Mouse (Mus musculus): Measurements from ENCODE around the gene Rbms1.
A peak's percentile ranks its signal among the peaks of the same experiment; 100 is the strongest.
"Not testable (repeated sequence)": the region's sequence is repeated elsewhere in the genome, so short reads cannot be mapped to it uniquely, and the experiment has no call there.

Rbms1 gene

DNA sequence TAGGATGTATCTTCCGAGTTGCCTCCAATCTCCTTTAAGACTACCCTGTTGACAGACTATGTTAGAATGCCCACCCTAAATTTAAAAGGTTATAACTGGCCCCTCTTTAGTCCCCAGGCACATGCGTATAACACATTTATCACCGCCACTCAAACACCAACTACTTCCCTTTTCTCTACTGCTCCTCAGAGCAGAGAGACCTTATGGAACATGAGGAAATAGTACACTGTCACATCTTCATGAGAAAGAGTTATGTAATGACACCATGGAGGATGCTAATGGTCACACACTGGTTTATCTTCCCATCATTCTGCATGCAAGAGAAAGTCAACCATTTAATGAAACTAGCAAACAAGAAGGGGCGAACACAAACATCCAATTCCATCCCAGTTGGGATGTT, 114.5 kb downstream of the Rbms1 start:
- no peak for DNase-seq (ENCODE audit: low read depth, low spot score)

DNA sequence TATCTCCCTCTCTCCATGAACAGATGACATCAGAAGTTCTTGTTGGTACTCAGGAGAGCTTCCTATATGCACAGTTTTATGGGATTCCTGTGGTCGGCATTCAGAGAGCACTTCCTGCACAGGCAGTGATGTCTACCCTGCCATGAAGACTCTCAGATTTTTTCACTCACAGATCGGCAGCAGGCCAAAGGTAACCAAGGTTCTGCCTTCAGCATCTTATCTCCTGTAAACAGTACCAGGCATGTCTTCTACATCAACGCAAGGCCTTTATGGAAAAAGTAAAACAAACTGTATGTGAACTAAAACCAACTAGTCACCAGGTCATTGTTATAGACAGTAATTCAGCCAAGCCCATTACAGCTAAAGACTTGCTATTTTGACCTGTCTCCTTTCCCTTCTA, 115.0 kb downstream of the Rbms1 start:
- no peak for DNase-seq (ENCODE audit: low read depth, low spot score)

DNA sequence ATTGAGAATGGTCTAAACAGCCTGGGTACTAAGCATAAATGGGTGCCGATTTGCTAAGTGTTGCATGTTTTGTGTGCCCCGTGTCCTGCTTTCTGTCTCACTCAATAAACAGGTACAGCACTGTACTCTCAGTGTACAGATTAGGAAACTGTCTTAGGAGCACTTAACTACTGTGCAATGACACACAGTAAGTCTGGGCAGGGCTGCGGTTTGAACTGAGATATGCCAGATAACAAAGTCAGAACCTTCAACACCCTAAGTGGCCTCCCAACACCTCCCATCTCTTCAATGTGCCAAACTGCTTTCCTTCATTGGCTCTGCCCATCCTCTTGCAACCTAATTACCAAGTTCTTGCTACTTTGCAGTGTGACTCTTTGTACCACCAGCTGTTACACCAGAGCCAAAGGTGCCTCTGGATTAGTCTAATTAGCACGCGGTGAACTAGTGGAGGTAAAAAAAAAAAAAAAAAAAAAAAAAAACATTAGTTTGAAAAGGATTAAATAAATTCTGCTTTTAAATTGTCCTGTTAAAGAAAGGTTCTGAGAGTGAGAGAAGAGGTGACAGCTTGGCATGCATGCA, 117.6 kb downstream of the Rbms1 start:
- peak; percentile 76 for DNase-seq (ENCODE audit: low read depth, low spot score)

DNA sequence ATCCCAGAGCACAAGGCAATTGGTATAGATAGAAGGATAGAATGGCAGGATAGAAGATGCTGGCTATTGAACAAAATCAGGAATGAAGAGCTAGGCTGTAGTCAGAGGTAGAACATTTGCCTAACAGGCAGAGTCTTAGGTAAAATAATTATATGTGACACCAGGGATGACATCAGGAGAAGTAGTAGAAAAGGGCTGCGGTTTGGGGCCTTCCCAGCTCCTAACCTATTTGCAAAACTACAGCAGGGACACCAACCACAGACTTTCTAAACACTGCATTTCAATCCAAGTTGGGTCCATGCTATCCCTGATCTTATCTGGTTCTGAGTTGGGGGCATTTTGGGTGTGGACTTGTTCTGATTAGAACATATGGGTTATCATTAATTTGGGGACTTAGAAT, 118.7 kb downstream of the Rbms1 start:
- no peak for DNase-seq (ENCODE audit: low read depth, low spot score)

DNA sequence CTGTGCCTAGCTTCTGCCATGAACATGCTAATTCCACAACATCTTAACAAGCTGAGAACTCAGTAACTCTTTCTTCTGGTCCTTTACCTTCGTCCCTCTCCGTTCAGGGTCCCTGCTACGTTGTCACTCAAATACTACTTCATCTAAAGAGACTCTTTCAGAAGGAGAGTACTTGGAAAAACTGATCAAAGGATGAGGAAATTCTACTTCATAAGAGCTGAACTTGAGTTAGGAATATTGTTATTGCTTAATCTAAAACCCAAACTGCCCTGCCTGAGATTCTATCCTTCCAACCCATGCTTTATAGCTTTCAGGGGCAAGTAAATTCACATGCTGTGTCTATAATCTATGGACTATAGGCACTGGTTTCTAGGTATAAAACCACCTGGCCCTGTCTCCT, 119.4 kb downstream of the Rbms1 start:
- no peak for DNase-seq (ENCODE audit: low read depth, low spot score)

DNA sequence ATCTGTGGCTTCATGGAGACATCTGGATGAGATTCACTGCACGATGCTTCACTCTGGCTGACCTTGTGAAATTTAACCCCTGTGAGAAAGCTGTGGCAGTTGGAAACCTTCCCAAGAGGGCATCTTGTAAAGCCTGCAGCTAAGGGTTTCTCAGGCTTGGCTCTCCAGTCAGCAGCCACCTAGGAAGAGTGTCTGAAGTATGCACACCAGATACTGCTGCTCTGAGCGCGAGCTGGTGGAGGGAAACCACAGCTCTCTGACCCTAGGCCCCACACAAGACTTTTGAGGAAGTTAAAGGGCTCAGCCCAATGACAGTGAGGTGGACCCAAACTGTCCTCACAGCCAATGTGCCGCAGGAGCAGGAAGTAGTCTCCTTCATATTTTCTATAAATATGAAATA, 120.0 kb downstream of the Rbms1 start:
- peak; percentile 17 for DNase-seq (ENCODE audit: low read depth, low spot score)

DNA sequence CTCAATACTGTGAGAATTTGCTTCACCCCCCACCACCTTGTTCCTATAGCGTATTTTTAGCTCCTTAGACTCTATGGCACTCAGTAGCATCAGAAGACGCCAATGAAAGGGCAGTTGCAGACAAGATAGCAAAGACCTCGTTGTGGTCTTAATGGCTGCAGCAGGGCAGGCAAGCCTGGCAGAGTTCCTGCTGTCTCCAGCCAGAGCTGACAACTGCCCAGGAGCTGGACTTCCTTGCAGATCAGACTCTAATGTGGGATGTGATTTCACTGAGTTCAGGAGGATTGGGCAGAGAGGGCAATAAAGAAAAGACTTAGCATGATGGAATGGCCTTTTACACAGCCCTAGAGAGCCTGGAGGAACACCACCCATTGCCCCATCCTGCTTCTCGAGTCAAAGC, 122.1 kb downstream of the Rbms1 start:
- no peak for DNase-seq (ENCODE audit: low read depth, low spot score)

DNA sequence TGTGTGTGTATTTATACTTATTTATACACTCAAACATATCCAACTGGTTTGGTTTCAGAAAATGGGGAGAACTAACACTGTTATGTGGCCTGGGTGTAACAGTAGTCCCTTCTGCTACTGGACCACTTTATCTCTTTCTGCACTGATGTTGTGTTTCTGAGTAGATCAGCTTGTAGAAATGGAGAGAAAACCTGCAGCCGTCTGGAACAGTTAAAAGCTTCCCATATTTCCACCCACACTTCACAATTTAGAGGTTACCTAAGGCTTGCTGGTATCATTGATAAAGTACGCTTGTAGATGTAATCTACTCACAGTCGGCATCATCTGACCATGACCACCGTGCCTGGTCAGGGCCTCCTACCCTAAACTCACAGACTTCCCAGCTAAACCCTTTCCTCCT, 123.5 kb downstream of the Rbms1 start:
- DNase-seq (ENCODE audit: low read depth, low spot score), result no peak

DNA sequence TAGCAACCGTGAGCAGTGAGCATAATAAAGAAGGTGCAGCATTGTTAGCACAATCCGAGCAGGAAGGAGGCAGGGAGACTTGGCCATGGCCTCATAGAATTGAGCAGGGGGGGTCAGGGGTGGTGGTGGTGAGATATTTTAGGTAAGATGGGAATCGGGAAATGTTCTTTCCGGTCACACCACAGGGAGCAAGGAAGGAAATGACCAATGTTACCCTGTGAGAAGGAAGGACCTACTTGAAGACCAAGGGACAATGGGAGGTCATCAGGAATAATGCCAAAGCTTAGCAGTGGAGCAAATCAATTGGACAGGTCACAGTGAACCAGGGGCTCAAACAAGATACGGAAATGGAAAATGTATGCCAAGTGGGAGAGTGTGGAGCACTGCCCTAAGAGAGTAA, 124.1 kb downstream of the Rbms1 start:
- no peak for DNase-seq (ENCODE audit: low read depth, low spot score)

DNA sequence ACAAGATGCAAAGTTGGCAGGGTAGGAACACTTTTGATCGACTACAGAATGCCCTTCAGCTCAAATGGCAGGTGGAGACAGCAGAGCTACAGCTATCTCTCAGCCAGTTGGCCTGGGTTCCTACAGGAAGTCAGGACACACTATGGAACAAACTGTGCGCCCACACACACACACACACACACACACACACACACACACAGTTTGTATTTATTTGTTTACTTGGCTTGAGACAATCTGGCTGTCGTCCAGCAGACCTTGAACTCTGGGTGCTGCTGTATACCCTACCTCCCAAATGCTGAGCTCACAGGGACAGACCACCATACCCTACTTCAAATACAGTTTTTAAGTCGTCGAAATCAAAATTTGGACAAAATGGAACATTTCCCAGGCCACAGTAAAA, 125.4 kb downstream of the Rbms1 start:
- DNase-seq (ENCODE audit: low read depth, low spot score), result no peak

DNA sequence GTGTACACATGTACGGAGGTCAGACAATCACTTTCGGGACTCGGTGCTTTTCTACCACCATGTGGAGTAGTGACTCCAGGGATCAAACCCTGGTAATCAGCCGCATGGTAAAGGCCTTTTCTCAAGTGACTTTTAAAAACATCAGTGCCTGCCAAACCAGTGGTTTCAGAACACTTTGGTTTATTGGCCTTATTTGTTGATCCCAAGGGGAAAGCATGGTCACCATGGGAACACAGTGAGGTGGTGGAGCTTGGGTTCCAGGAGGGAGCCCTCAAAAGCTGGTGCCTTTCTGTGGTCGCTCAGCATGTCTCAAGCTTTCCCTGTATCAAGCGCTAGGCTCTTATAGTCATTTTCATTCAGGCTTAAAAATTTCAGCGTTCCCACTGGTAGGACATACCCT, 126.8 kb downstream of the Rbms1 start:
- no peak for DNase-seq (ENCODE audit: low read depth, low spot score)

DNA sequence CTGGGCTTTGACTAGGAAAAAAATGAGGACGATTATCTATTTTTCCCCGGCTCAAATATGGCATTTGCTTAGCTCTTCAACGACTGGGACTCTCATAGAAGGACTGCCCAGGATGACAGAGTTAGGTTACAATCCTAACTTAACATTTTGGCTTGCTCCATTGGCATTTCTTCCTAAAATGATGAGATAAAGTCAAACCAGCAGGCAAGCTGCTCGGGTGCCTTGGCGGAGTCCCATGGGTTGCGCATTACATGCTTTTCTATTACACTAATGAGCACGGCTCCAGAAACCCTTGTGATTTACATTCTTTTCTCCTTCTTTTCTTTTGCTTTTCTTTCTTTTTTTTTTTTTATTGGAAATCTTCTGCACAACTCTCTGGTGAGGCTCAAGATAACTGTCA, 128.7 kb downstream of the Rbms1 start:
- DNase-seq (ENCODE audit: low read depth, low spot score), result no peak

DNA sequence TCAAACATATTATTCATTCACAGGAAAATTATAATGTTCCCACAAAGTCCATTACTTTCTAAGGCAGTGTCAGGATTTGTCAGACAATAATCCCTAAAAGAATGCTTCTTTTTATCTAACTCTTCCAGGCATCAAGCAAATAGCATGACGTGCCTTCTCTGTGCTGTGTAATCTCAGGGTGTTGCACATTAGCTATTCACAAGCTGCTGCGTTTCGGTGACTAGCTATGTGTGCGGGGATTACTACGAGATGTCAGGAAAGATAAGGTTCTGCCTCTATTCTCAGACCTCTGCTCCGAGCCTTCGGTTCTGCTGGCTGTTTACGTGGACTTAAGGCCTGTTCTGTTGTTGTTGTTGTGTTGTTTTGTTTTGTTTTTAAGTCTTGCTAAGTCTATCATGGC, 130.7 kb downstream of the Rbms1 start:
- no peak for DNase-seq (ENCODE audit: low read depth, low spot score)

DNA sequence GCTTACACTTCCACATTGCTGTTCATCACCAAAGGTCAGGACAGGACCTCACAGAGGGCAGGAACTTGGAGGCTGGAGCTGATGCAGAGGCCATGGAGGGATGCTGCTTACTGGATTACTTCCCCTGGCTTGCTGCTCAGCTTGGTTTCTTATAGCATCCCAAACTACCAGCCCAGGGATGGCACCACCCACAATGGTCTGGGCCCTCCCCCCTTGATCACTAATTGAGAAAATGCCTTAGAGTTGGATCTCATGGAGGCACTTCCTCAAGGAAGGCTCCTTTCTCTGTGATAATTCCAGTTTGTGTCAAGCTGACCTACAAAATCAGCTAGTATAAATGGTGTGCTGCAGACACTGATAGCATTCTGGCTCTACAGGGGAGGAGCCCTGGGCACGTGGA, 132.5 kb downstream of the Rbms1 start:
- not testable (repeated sequence) for DNase-seq (ENCODE audit: low read depth, low spot score)

DNA sequence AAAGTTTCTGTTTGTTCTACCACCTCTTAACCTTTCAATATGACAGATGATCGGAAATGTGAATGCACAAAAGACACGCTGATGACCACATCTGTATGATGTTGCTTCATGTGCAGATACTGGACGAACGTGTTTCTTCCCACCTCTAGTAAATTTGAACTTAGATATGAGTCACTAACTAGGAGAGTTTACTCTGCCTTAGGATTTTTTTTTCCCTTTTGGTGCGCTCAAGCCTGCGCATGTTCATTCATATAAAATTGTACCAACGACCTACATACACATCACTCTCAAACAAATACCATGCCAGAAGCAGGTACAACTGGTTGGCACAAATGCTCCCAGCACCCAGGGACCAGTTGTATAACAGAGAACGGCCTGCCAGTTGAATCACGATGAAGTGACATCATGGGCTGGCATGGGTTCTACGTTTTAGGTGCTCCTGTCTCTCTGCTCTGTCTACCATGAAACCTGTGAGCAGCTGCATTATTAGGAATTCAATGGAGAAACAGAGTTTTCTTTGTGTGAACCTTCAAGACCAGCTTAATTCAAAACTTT, 134.0 kb downstream of the Rbms1 start:
- DNase-seq (ENCODE audit: low read depth, low spot score), result no peak

DNA sequence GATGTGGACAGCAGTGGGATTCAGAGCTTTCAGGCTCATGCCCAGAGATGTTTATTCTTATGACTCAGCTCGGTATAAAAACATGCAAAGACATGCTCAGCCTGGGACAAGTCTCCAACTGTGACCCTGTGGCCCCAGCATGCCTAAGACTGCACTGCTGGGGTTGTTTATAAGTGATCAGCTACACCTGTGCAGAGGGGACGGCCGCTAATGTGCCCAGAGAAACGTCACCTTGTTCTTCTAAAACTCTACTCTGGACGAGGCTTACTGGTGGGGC, 135.9 kb downstream of the Rbms1 start:
- DNase-seq (ENCODE audit: low read depth, low spot score), result no peak

DNA sequence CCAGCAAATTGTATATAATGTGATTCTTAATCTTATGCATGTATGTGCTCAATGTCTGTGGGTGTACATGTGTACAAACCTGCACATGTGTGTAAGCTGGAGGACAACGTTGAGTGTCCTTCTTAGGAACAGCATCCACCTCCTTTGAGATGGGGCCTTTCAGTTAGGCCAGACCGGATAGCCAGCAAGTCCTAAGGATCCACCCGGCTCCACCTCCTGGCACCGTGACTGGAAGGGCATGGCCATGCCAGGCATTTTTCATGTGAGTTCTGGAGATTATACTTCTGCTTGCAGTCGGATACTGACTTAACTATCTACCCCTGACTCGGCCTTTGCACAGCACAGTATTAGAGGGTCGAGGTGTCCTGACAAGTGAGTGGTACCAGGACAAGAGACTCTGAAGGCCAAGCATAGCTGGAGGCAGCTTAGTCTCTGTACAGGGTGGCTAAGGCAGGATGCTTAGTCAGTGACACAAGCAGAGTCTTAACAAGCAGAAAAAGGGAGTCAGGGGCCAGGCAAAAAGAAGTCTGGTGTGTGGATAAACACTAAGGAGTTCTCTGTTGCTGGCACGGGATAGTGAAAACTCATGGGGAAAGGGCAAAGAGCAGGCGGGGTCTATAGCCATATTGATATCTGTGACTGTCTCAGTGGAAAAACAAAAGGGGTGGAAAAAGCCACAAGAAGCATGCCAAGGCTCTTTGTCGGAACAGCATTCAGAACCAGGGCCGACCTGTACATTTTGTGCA, 136.4 kb downstream of the Rbms1 start:
- no peak for DNase-seq (ENCODE audit: low read depth, low spot score)

DNA sequence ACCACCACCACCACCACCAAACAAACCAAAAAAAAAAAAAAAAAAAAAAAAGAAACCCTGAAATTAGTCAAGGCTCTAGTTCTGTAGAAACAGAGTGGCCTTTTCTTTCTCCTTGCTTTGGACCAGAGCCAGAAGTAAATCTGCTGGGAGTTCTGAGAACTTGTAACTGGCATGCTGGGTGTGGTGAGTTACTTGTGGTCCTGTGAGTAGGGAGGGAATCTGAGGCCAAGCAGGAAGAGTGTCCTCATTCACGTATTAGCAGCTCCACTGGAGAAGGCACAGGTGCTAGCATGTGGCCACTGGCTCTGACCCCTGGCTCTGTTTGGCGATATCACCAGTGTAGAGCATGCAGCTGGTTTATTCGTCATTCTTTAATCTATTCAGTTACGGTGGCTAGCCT, 137.3 kb downstream of the Rbms1 start:
- DNase-seq (ENCODE audit: low read depth, low spot score), result no peak

DNA sequence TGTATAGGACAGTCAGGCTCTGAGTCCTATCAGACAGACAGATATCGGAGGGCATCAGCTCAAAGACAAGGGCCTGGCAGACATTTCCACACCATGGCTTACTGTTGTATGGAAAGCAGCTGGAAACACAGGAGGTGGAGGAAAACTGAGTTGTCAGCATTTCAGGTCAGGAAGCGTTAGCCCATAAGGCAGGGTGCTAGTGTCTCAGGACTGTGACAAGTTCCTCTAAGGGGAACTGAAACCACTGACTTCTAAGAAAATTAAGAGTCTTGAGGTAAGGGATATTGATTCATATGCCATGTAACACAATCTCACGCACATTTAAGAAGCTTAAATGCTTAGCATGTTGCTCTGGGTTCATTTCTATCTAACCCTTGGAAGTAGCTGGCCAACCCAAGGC, 141.4 kb downstream of the Rbms1 start:
- no peak for DNase-seq (ENCODE audit: low read depth, low spot score)

DNA sequence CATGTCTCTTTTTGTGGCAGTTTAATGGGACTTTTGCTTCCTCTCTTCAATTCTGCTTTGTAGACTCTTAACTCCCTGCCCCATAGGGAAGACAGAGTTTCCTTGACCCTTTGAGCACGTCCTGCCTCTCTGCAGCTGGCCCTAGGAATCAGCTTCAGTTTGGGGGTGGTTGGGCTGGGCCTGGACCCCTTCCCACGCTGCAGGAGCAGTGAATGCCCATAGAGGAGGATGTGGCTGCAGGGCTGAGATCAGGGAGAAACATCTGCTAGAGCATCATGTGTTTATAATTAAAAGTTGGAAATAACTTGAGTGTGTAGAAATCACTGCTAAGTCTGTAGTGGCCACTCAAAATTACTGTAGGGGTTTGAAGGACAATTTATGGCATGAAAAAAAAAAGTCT, 144.4 kb downstream of the Rbms1 start:
- no peak for DNase-seq (ENCODE audit: low read depth, low spot score)

DNA sequence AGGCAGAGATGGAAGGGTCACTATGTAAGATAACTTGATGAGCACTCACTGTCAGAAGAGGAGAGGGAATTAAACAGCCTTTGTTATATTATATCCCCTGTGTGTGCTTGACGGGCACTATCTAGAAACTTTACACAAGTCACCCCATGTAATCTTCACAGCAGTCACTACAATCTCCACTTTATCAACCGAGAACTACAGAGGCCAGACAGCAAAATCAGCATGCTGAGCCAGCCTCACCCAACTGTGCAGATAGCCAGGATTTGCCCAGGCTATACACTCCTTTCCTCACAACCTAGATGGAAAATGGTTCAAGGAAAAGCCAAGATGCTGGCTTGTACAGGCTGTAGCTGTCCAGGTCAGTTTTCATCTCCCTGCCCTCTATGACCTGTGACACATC, 146.7 kb downstream of the Rbms1 start:
- no peak for DNase-seq (ENCODE audit: low read depth, low spot score)

DNA sequence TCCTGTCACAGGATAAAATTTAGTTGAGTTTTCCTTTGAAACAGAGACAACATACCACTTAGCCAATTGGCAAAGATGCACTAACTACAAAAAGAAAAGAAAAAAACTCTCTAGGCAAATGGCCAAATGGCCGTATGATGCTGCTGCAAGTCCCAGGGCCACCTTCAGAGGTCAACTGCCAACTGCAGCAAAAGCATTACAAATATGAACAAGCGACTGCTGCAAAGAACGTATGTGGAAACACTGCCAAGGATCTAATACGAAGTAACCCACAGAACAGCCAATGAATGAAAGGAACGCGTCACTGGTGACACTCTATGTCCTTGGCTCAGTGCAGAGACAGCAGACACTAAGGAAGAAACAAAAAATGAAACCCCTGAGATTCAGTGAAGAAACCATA, 148.2 kb downstream of the Rbms1 start:
- no peak for DNase-seq (ENCODE audit: low read depth, low spot score)

DNA sequence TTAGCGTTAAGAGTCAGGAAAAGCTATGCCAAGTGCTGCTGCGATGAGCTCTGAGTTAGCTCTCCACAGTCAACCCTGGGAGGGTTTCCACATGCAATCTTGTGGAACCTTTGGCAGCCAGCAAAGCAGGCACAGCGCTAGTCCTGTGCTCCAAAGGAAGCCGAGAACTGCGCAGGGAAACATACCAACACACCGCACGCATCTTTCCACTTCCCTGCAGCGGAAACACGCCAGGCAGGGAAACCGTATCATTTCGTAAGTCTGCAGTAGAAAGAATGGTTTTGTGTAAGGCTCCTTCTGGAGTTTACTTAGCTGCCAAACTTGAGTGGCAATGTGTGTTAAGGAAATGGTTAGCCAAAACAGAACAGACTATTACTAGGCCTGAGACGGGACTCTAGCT, 150.0 kb downstream of the Rbms1 start:
- DNase-seq (ENCODE audit: low read depth, low spot score), result no peak

DNA sequence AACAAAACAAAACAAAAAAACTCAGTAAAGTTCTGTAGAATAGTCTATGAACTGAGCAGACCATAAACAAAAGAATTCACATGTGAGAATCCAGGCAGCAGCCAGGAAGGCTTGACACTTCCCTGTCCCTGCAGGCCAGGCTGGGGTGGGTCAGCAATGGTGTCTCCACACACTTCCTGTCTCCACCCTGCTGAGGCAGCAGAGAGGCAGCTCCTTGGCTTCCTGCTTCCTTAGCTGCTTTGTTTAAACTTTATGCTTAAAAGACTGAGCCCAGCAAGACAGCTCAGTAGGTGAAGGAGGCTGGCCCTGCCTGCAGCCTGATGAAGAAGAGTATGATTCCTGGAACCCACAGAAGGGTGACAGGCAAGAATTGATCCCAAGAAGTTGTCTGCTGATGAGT, 152.4 kb downstream of the Rbms1 start:
- DNase-seq (ENCODE audit: low read depth, low spot score), result peak; percentile 66
